Mouse (Mus musculus) bone marrow macrophage, adult 2 months (primary cell): Measurements from ENCODE around the gene Gm33543.

Source experiments
- CTCF ChIP-seq: IDR thresholded peaks from 2 replicates; pipeline ENCODE4 v1.5.1; 2012; ENCODE audit warnings: low read depth, mild to moderate bottlenecking, low read length, moderate library complexity
- POLR2A ChIP-seq: IDR thresholded peaks from 2 replicates; pipeline ENCODE4 v1.6.1; 2012; ENCODE audit warnings: mild to moderate bottlenecking, low read depth, low read length, borderline replicate concordance

- TF ChIP-seq CTCF (no peak), POLR2A (no peak)
These were observed 49.4 kb upstream of the Gm33543 start for GRCm38 (mm10) chr10:95892132-95892531.
